Mouse (Mus musculus): Measurements from ENCODE around the gene Creb3l2. TPM values are rescaled to one million over a fixed set of nuclear protein-coding genes. Genes with fewer than 3 reads are reported as not detected.
A peak's percentile ranks its signal among the peaks of the same experiment; 100 is the strongest.

Gene Creb3l2
- polyA plus RNA-seq, 1 experiment from 2014 or later, result 4.1 TPM

DNA sequence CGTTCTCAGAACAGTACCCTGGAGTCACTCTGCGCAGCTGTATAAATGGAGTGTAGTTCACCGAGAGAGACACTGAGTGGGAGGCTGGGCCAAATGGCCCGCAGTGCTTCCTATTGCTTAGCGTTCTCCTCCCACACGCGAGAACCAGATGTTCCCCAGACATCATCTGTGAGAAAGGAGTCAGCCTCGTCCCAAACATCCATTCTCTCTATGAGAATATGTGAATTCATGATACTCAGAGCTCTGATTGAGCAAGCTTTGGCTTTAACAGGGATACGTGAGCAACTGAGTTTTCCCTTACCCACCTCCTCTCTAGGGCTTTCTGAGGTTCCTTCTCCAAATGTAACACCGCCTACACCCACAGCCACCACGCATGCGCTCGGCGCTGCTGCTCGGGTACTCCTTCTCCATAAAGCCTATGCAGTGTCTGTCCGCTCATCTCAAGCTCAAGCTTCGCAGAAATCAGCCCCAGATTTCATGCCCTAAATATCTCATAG, 22.5 kb downstream of the Creb3l2 start:
- H3K4me3 ChIP-seq, result no peak overlapping the region
- peaks cover 28% of the 10 kb centered on the region for H3K4me1 ChIP-seq (replicated peaks)
- WGBS, result 80% methylated on average over 17 of the region's 17 CpGs
- peak overlapping the region; percentile 40 for H3K27ac ChIP-seq
- H3K4me2 ChIP-seq, result no peak overlapping the region
- no peak overlapping the region for H3K9ac ChIP-seq
- no peaks in the 10 kb centered on the region for H3K36me3 ChIP-seq
- no peaks in the 10 kb centered on the region for H3K27me3 ChIP-seq
- no peaks in the 10 kb centered on the region for H3K9me3 ChIP-seq
- no peak for ATAC-seq (ENCODE audit: low FRiP score)

GRCm38 (mm10) chr6:37418931-37419330, 23.0 kb downstream of the Creb3l2 start:
- Histone ChIP-seq H3K27ac (peak overlapping the region; percentile 15; the same call in 1 of the 2 replicates), H3K36me3 (no peaks in the 10 kb centered on the region), H3K9ac (no peak overlapping the region), H3K27me3 (no peaks in the 10 kb centered on the region), H3K4me1 (replicated peaks) (peaks cover 28% of the 10 kb centered on the region), H3K4me2 (no peak overlapping the region), H3K9me3 (no peaks in the 10 kb centered on the region), H3K4me3 (no peak overlapping the region)
- WGBS, result 71% methylated on average over 6 of the region's 6 CpGs
- no peak for ATAC-seq (ENCODE audit: low FRiP score)

- Histone ChIP-seq H3K27ac (no peak overlapping the region), H3K27me3 (no peaks in the 10 kb centered on the region), H3K9me3 (no peaks in the 10 kb centered on the region), H3K4me1 (replicated peaks) (peaks cover 25% of the 10 kb centered on the region), H3K4me3 (no peak overlapping the region), H3K36me3 (no peaks in the 10 kb centered on the region), H3K9ac (no peak overlapping the region), H3K4me2 (no peak overlapping the region)
- WGBS, result 79% methylated on average over 4 of the region's 4 CpGs
- ATAC-seq (ENCODE audit: low FRiP score), result no peak
These were observed 25.2 kb downstream of the Creb3l2 start for GRCm38 (mm10) chr6:37416743-37417142.

GRCm38 (mm10) chr6:37415505-37415904, 26.4 kb downstream of the Creb3l2 start:
- no peak overlapping the region for H3K4me3 ChIP-seq
- H3K9ac ChIP-seq, result no peak overlapping the region
- no peak overlapping the region; the same call in 1 of the 2 replicates for H3K27ac ChIP-seq
- 82% methylated on average over 6 of the region's 6 CpGs for WGBS
- H3K9me3 ChIP-seq, result no peaks in the 10 kb centered on the region
- H3K4me1 ChIP-seq (replicated peaks), result peaks cover 25% of the 10 kb centered on the region
- no peaks in the 10 kb centered on the region for H3K36me3 ChIP-seq
- no peak for ATAC-seq (ENCODE audit: low FRiP score)
- no peak overlapping the region for H3K4me2 ChIP-seq
- no peaks in the 10 kb centered on the region for H3K27me3 ChIP-seq

- no peaks in the 10 kb centered on the region for H3K36me3 ChIP-seq
- no peak overlapping the region for H3K4me2 ChIP-seq
- H3K4me3 ChIP-seq, result no peak overlapping the region
- no peaks in the 10 kb centered on the region for H3K27me3 ChIP-seq
- H3K4me1 ChIP-seq (replicated peaks), result peaks cover 23% of the 10 kb centered on the region
- no peak overlapping the region; the same call in 1 of the 2 replicates for H3K27ac ChIP-seq
- WGBS, result 55% methylated on average over 7 of the region's 7 CpGs
- no peak overlapping the region for H3K9ac ChIP-seq
- no peaks in the 10 kb centered on the region for H3K9me3 ChIP-seq
- ATAC-seq (ENCODE audit: low FRiP score), result no peak
These were observed 26.9 kb downstream of the Creb3l2 start for GRCm38 (mm10) chr6:37415034-37415433.

GRCm38 (mm10) chr6:37414576-37414975, 27.4 kb downstream of the Creb3l2 start:
- H3K36me3 ChIP-seq, result no peaks in the 10 kb centered on the region
- H3K4me1 ChIP-seq (replicated peaks), result peaks cover 19% of the 10 kb centered on the region
- ATAC-seq (ENCODE audit: low FRiP score), result no peak
- H3K9ac ChIP-seq, result no peak overlapping the region
- no peak overlapping the region; the same call in 1 of the 2 replicates for H3K27ac ChIP-seq
- no peaks in the 10 kb centered on the region for H3K9me3 ChIP-seq
- no peak overlapping the region for H3K4me2 ChIP-seq
- H3K4me3 ChIP-seq, result no peak overlapping the region
- no peaks in the 10 kb centered on the region for H3K27me3 ChIP-seq
- 95% methylated on average over 10 of the region's 10 CpGs for whole genome bisulfite sequencing

DNA sequence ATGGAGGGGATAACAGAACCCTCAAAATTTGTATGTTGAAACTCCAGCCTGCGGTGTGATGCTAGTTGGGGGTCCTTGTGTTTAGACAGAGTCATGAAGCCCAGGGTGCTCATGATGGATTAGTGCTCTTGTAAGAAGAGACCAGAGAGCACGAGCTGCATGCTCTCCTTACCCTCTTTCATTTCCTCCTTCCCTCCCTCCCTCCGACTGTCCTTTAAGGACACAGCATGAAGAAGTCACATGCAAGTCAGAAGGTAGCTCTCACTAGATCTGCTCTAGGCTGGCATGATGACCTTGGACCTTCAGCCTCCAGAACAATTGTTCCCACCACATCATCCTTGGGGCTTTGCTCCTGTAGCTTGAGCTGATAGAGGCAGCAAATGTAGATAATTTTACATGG, 30.2 kb downstream of the Creb3l2 start:
- 78% methylated on average over 3 of the region's 3 CpGs for WGBS
- ATAC-seq (ENCODE audit: low FRiP score), result no peak

DNA sequence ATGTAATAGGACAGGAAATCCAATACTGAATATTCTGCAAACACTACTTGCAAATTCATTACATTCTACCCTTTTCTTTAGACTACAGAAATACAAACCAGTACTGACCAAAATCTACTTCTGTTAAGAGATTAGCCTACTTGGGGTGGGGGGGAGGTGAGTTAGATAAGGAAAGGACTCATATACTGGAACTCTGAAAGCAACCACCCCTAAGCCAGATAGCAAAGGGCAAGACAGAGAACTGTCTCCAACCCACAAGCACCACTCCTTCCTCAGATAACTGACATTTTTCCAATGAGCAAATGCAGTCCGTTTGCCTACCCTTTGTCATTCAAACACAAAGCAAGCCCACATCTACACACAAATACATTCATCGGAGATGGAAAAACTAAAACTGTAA, 32.1 kb downstream of the Creb3l2 start:
- Histone ChIP-seq H3K27ac (no peak overlapping the region), H3K9me3 (no peaks in the 10 kb centered on the region), H3K9ac (no peak overlapping the region), H3K27me3 (no peaks in the 10 kb centered on the region), H3K4me2 (no peak overlapping the region), H3K4me1 (replicated peaks) (peaks cover 4% of the 10 kb centered on the region), H3K36me3 (no peaks in the 10 kb centered on the region), H3K4me3 (no peak overlapping the region)
- no peak for ATAC-seq (ENCODE audit: low FRiP score)
- WGBS, result 91% methylated on average over 2 of the region's 2 CpGs

More for the DNA sequence above, 30.2 kb downstream of the Creb3l2 start:
- Histone ChIP-seq H3K9me3 (no peaks in the 10 kb centered on the region), H3K4me2 (no peak overlapping the region), H3K9ac (no peak overlapping the region), H3K36me3 (no peaks in the 10 kb centered on the region), H3K4me1 (replicated peaks) (peaks cover 11% of the 10 kb centered on the region), H3K27me3 (no peaks in the 10 kb centered on the region), H3K4me3 (no peak overlapping the region), H3K27ac (no peak overlapping the region)

DNA sequence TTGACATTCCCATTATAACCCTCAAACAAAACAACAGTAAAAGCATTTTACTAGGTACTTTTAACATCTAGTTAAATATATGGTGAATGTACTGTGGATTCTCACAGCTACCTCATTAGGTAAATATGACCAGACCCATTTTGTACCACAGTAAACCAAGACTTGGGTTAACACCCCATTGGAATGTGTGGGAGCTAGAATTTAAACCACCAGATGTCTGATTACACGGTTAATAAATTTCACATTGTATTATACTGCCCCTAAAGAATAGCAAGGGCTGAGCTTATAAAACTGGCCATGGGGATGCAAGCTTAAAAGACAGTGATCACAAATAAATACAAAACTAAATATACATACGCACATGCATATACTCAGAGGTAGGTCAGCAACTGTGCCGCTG, 34.1 kb downstream of the Creb3l2 start:
- no peak overlapping the region for H3K4me3 ChIP-seq
- WGBS, result 92% methylated on average over 3 of the region's 3 CpGs
- no peak for ATAC-seq (ENCODE audit: low FRiP score)
- H3K9me3 ChIP-seq, result no peaks in the 10 kb centered on the region
- H3K4me1 ChIP-seq (replicated peaks), result 0 out of 2 replicates have a peak, but pooled peaks cover 4% of the 10 kb centered on the region
- H3K4me2 ChIP-seq, result no peak overlapping the region
- H3K9ac ChIP-seq, result no peak overlapping the region
- no peak overlapping the region for H3K27ac ChIP-seq
- no peaks in the 10 kb centered on the region for H3K27me3 ChIP-seq
- H3K36me3 ChIP-seq, result no peaks in the 10 kb centered on the region

DNA sequence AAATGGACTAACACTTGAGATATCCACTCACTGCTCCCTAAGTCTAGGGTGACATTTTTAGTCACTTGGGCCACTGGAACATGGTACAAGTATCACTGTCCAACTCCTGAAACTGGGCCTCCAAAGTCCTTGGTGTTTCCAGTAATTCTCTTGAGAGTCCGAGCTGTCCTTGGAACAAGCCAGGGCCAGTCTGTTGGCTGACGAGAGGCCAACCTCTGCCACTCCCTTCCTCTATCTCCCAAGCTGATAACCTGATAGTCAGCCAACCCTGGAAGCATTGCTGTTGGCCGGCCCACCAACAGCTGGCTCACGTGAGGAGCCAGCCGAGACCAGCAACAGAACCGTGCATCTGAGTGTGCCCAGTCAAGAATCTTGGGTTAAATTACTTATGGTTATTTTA, 35.0 kb downstream of the Creb3l2 start:
- Histone ChIP-seq H3K9ac (no peak overlapping the region), H3K27ac (no peak overlapping the region), H3K9me3 (no peaks in the 10 kb centered on the region), H3K4me3 (no peak overlapping the region), H3K27me3 (no peaks in the 10 kb centered on the region), H3K4me2 (no peak overlapping the region), H3K4me1 (replicated peaks) (0 out of 2 replicates have a peak, but pooled peaks cover 4% of the 10 kb centered on the region), H3K36me3 (no peaks in the 10 kb centered on the region)
- ATAC-seq (ENCODE audit: low FRiP score), result no peak
- WGBS, result 95% methylated on average over 6 of the region's 6 CpGs

DNA sequence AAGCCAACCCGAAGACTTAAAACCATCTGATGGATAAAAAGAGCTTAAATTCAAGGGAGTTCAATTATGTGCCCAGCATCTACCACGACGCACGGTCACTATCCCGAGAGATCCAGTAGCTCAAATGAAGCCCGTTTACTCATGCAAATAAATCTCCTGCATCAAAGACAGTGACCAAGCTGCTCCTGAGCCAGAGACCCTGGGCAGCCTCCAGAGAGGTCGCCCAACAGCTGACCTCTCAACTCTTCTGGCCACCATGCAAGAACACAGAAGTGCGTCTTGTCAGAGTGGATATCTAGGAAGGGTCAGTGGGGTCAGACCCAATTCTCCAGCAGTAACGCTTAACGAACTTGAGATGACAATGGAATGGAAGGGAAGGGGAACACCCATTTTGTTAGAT, 35.9 kb downstream of the Creb3l2 start:
- 0 out of 2 replicates have a peak, but pooled peaks cover 4% of the 10 kb centered on the region for H3K4me1 ChIP-seq (replicated peaks)
- no peaks in the 10 kb centered on the region for H3K27me3 ChIP-seq
- H3K9ac ChIP-seq, result no peak overlapping the region
- H3K36me3 ChIP-seq, result no peaks in the 10 kb centered on the region
- 75% methylated on average over 10 of the region's 10 CpGs for WGBS
- ATAC-seq (ENCODE audit: low FRiP score), result no peak
- no peak overlapping the region for H3K27ac ChIP-seq
- H3K4me2 ChIP-seq, result no peak overlapping the region
- no peak overlapping the region for H3K4me3 ChIP-seq
- no peaks in the 10 kb centered on the region for H3K9me3 ChIP-seq

- Histone ChIP-seq H3K4me1 (replicated peaks) (0 out of 2 replicates have a peak, but pooled peaks cover 4% of the 10 kb centered on the region), H3K4me2 (no peak overlapping the region), H3K36me3 (no peaks in the 10 kb centered on the region), H3K9me3 (no peaks in the 10 kb centered on the region), H3K4me3 (no peak overlapping the region), H3K27me3 (no peaks in the 10 kb centered on the region), H3K27ac (no peak overlapping the region), H3K9ac (no peak overlapping the region)
- ATAC-seq (ENCODE audit: low FRiP score), result no peak
- 56% methylated on average over 3 of the region's 3 CpGs for WGBS
These were observed 37.6 kb downstream of the Creb3l2 start for GRCm38 (mm10) chr6:37404325-37404724.

DNA sequence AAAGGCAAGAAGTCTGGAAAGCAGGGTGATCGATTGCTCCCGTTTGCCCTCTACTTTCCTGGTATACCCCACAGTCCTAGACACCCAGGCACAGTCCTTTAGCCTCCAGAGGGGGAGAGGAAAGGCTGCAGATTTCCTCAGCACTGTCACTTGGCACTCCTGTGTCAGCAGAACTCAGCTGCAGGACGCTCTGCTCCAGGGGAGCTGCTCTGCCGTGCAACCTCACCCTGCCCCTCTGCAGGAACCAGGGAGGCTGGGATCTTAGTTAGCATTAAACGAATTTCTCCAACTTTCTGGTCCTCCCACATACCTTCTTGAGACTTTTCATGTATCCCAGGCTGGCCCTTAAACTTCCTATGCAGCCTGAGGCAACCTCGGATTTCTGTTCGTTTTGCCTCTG, 40.0 kb downstream of the Creb3l2 start:
- Histone ChIP-seq H3K4me3 (no peak overlapping the region), H3K9me3 (no peaks in the 10 kb centered on the region), H3K4me2 (no peak overlapping the region), H3K27me3 (no peaks in the 10 kb centered on the region), H3K36me3 (no peaks in the 10 kb centered on the region), H3K9ac (no peak overlapping the region), H3K27ac (no peak overlapping the region), H3K4me1 (replicated peaks) (0 out of 2 replicates have a peak, but pooled peaks cover 4% of the 10 kb centered on the region)
- WGBS, result 54% methylated on average over 7 of the region's 7 CpGs
- no peak for ATAC-seq (ENCODE audit: low FRiP score)
